Mouse (Mus musculus) kidney, embryonic 15.5 days (tissue): ENCODE measurements around the gene Fgfr2. TPM values are rescaled to one million over a fixed set of nuclear protein-coding genes. Genes with fewer than 3 reads are reported as not detected.

Experiments
- ATAC-seq: fragments of 200-750 bp; cut with Nextera tagmentation; replicated peaks from 2 replicates; pipeline ENCODE4 v1.8.0; 2017; ENCODE audit warnings: moderate TSS enrichment; ENCODE audit not compliant: low FRiP score
- H3K27ac ChIP-seq: fragments of 300-500 bp; sonication (generic); 2 replicates; pipeline ENCODE4 v1.5.1; 2015; ENCODE audit warnings: mild to moderate bottlenecking, inconsistent platforms
- H3K27me3 ChIP-seq: fragments of 300-500 bp; sonication (generic); 2 replicates; pipeline ENCODE4 v1.6.1; 2015; ENCODE audit warnings: inconsistent platforms
- H3K36me3 ChIP-seq: fragments of 300-500 bp; sonication (generic); 2 replicates; pipeline ENCODE4 v1.6.1; 2015; ENCODE audit warnings: inconsistent platforms
- H3K4me1 ChIP-seq: fragments of 300-500 bp; sonication (generic); 2 replicates; pipeline ENCODE4 v1.6.1; 2015; ENCODE audit warnings: inconsistent platforms
- H3K4me2 ChIP-seq: fragments of 300-500 bp; sonication (generic); 2 replicates; pipeline ENCODE4 v1.6.1; 2015; ENCODE audit warnings: moderate library complexity, mild to moderate bottlenecking, inconsistent platforms
- H3K4me3 ChIP-seq: fragments of 300-500 bp; sonication (generic); replicated peaks from 2 replicates; pipeline ENCODE4 v1.5.1; 2015; ENCODE audit warnings: mild to moderate bottlenecking, inconsistent platforms
- H3K9ac ChIP-seq: fragments of 300-500 bp; sonication (generic); 2 replicates; pipeline ENCODE4 v1.6.1; 2015; ENCODE audit warnings: mild to moderate bottlenecking, inconsistent platforms
- H3K9me3 ChIP-seq: fragments of 300-500 bp; sonication (generic); replicated peaks from 2 replicates; pipeline ENCODE4 v1.6.1; 2016; ENCODE audit warnings: inconsistent platforms
- WGBS: fragments of 180-500 bp; shearing (Covaris S2); methylation state at CpG from one replicate; pipeline ENCODE4 v1.1.7; 2015; ENCODE audit warnings: mixed read lengths; 5-methylcytosine and 5-hydroxymethylcytosine counted together
- polyA plus RNA-seq: library from polyadenylated mRNA; unstranded; fragments of >200 nt; fragmentation: Nextera tagmentation; extraction: Ambion mirVana; gene quantifications from 2 replicates; pipeline ENCODE4 v1.2.1, GENCODE M21; 2015

Gene Fgfr2
- polyA plus RNA-seq, 1 experiment from 2014 or later, result 104 TPM

DNA sequence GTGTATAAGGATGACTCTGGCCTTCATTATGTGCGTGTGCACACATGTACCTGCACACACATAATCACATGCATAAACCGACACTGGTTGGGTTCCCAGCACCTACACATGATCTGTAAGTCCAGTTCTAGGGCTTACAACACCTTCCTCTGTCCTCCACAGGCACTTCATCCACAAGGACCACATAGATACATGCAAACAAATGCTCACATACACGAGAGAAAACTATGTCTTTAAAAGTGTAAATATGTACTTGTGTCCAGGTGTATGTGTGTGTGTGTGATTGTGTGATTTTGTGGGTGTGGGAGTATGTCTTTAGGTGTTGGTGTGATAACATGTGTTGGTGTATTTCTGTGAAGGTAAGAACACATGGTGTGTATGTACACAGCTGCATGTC is 765.3 kb downstream of the Fgfr2 start:
- 90% methylated on average over 3 of the region's 3 CpGs for WGBS
- Histone ChIP-seq H3K4me2 (no peak overlapping the region), H3K4me1 (peaks cover 23% of the 10 kb centered on the region), H3K9me3 (no peaks in the 10 kb centered on the region), H3K27me3 (no peaks in the 10 kb centered on the region), H3K36me3 (no peaks in the 10 kb centered on the region), H3K4me3 (no peak overlapping the region), H3K27ac (no peak overlapping the region), H3K9ac (no peak overlapping the region)
- no peak for ATAC-seq

GRCm38 (mm10) chr7:132356881-132357840 is 766.0 kb downstream of the Fgfr2 start:
- H3K9ac ChIP-seq, result no peak overlapping the region
- ATAC-seq, result no peak
- peaks cover 23% of the 10 kb centered on the region for H3K4me1 ChIP-seq
- H3K4me3 ChIP-seq, result no peak overlapping the region
- H3K27ac ChIP-seq, result no peak overlapping the region
- WGBS, result 61% methylated on average over 10 of the region's 10 CpGs
- no peaks in the 10 kb centered on the region for H3K9me3 ChIP-seq
- no peaks in the 10 kb centered on the region for H3K27me3 ChIP-seq
- H3K36me3 ChIP-seq, result no peaks in the 10 kb centered on the region
- no peak overlapping the region for H3K4me2 ChIP-seq

- Histone ChIP-seq H3K4me3 (no peak overlapping the region), H3K27ac (no peak overlapping the region), H3K4me1 (peaks cover 23% of the 10 kb centered on the region), H3K9ac (no peak overlapping the region), H3K4me2 (no peak overlapping the region), H3K36me3 (no peaks in the 10 kb centered on the region), H3K9me3 (no peaks in the 10 kb centered on the region), H3K27me3 (no peaks in the 10 kb centered on the region)
- no peak for ATAC-seq
- 25% methylated on average over 8 of the region's 8 CpGs for WGBS
Observed at GRCm38 (mm10) chr7:132356185-132356584, 767.0 kb downstream of the Fgfr2 start.

- ATAC-seq, result no peak
- no peaks in the 10 kb centered on the region for H3K27me3 ChIP-seq
- WGBS, result 64% methylated on average over 6 of the region's 6 CpGs
Observed at GRCm38 (mm10) chr7:132355767-132356166, 767.4 kb downstream of the Fgfr2 start.

DNA sequence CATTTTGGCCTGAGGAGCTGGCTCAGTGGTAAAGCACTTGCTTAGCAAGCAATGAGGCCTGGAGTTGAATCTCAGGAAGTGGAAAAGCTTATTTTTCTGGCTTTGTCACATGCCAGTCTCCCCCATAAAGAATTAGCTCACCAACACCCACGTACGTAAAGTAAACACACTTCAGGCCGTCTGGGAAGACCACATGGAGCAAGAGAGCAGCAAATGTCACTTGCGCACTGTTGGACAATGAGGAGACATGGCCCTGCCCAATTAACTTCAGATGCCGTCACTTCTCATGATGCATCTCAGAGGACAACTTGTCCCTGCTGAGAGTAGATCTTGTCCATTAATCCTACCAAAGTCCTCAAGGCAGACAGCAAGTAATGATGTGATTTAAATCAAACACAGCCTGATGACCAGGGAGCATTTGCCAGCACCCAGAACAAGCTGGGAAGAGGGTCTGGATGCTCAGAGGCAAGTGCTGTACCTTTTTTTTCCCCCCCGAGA is 774.0 kb downstream of the Fgfr2 start:
- Histone ChIP-seq H3K4me2 (no peak overlapping the region), H3K4me1 (peaks cover 9% of the 10 kb centered on the region; the same call in 1 of the 2 replicates), H3K4me3 (no peak overlapping the region), H3K36me3 (no peaks in the 10 kb centered on the region), H3K27ac (no peak overlapping the region), H3K9ac (no peak overlapping the region), H3K9me3 (no peaks in the 10 kb centered on the region), H3K27me3 (no peaks in the 10 kb centered on the region)
- WGBS, result 54% methylated on average over 6 of the region's 6 CpGs
- ATAC-seq, result no peak

More at GRCm38 (mm10) chr7:132355767-132356166, 767.4 kb downstream of the Fgfr2 start:
- Histone ChIP-seq H3K9ac (no peak overlapping the region), H3K4me2 (no peak overlapping the region), H3K36me3 (no peaks in the 10 kb centered on the region), H3K4me3 (no peak overlapping the region), H3K27ac (no peak overlapping the region), H3K4me1 (peaks cover 23% of the 10 kb centered on the region), H3K9me3 (no peaks in the 10 kb centered on the region)

DNA sequence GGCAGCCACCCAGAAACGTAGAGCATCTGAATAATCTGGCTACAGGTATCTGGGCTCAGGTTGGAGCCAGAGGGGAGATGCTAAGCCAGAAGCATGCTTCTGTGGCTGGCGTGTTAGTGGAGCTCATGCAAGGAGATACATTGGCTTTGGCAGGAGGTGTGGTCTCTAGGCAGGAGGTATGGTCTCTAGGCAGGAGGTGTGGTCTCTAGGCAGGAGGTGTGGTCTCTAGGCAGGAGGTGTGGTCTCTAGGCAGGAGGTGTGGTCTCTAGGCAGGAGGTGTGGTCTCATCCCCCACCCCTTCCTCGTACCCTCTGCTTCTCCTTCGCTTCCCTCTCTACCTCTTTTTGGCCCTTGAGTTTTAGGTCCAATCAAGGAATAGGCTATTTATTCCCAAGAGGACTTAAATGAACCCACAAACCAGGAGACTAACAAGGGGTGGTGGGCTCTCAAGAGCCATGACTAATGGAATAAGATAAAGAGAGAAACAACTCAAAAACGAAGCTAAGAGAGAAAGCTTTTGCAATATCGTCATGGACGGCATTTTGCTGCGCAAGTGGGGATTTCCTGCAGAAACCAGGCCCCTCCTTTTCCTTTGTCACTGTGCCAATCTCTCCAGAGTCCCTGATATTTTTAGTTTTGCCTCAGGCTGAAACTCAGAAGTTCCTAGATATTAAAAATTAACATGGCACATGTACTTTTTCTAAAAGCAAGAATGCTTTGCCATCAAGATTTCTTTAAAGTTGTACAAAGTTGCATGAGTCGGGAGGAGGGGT is 775.7 kb downstream of the Fgfr2 start:
- WGBS, result 66% methylated on average over 9 of the region's 9 CpGs
- ATAC-seq, result no peak
- no peaks in the 10 kb centered on the region for H3K36me3 ChIP-seq
- H3K27me3 ChIP-seq, result no peaks in the 10 kb centered on the region
- H3K4me2 ChIP-seq, result no peak overlapping the region; the same call in 1 of the 2 replicates
- no peaks in the 10 kb centered on the region for H3K9me3 ChIP-seq
- peaks cover 9% of the 10 kb centered on the region; the same call in 1 of the 2 replicates for H3K4me1 ChIP-seq
- peak overlapping the region; percentile 6; the same call in 1 of the 2 replicates for H3K27ac ChIP-seq
- no peak overlapping the region for H3K4me3 ChIP-seq
- no peak overlapping the region for H3K9ac ChIP-seq

DNA sequence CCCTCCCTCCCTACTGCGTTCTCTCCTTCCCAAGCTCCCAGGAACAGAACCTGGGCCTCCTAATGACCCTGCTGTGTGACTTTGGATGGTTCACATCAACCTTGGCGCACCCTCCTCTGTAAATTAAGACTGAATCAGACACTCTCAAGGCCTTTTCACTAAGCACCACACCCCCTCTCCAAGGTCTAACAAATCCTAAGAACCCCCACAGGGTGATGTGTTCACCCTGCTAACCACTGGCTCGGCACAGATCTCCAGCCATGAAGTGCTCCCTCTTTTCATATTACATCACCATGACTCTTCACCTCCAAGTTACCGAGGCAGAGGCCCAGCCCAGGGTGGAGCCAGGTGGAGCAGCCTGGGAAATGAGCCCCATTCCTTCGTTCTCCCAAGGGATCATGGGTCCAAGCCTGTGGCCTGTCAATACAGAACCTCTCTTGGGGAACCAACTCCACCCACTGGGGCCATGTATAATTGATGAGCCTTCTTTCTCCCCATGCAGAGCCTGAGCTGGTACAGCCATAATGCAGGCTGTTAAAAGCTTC is 777.6 kb downstream of the Fgfr2 start:
- no peaks in the 10 kb centered on the region for H3K9me3 ChIP-seq
- no peak overlapping the region for H3K9ac ChIP-seq
- peaks cover 9% of the 10 kb centered on the region; the same call in 1 of the 2 replicates for H3K4me1 ChIP-seq
- H3K27me3 ChIP-seq, result no peaks in the 10 kb centered on the region
- WGBS, result 63% methylated on average over 5 of the region's 5 CpGs
- ATAC-seq, result no peak
- H3K27ac ChIP-seq, result no peak overlapping the region
- no peak overlapping the region for H3K4me2 ChIP-seq
- H3K36me3 ChIP-seq, result no peaks in the 10 kb centered on the region
- no peak overlapping the region for H3K4me3 ChIP-seq

- H3K9me3 ChIP-seq, result no peaks in the 10 kb centered on the region
- H3K36me3 ChIP-seq, result no peaks in the 10 kb centered on the region
- no peaks in the 10 kb centered on the region for H3K27me3 ChIP-seq
- no peak overlapping the region for H3K4me2 ChIP-seq
- H3K4me1 ChIP-seq, result peaks cover 9% of the 10 kb centered on the region; the same call in 1 of the 2 replicates
- 67% methylated on average over 4 of the region's 4 CpGs for WGBS
- no peak overlapping the region for H3K4me3 ChIP-seq
- no peak overlapping the region for H3K9ac ChIP-seq
- H3K27ac ChIP-seq, result no peak overlapping the region
- no peak for ATAC-seq
Observed at GRCm38 (mm10) chr7:132344606-132345005, 778.5 kb downstream of the Fgfr2 start.

- no peak overlapping the region for H3K4me3 ChIP-seq
- WGBS, result 91% methylated on average over 2 of the region's 2 CpGs
- no peak overlapping the region for H3K4me2 ChIP-seq
- no peak for ATAC-seq
- no peak overlapping the region for H3K27ac ChIP-seq
- no peaks in the 10 kb centered on the region for H3K9me3 ChIP-seq
- peaks cover 12% of the 10 kb centered on the region; the same call in 1 of the 2 replicates for H3K4me1 ChIP-seq
- H3K9ac ChIP-seq, result no peak overlapping the region
- H3K27me3 ChIP-seq, result no peaks in the 10 kb centered on the region
- no peaks in the 10 kb centered on the region for H3K36me3 ChIP-seq
Observed at GRCm38 (mm10) chr7:132343900-132344299, 779.2 kb downstream of the Fgfr2 start.

DNA sequence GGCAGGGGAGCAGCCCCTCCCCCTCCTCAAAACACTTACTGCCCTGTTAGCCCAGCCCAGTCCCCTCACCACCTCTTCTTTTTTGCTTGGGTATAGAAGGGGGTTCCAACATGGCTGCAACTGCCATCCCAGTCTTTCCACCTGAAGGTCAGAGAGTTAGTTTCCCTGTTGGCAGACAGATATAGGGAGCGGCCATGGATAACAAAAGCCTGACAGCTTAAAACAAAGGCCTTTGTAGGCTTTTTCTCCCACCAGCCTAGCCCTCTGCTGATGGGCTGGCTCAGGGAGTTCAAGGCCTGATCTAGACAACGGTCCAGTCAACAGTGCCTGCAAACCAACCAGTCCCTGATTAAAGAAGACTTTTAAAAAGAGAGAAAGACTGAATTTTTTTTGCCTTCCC is 780.0 kb downstream of the Fgfr2 start:
- Histone ChIP-seq H3K27me3 (no peaks in the 10 kb centered on the region), H3K4me2 (no peak overlapping the region), H3K4me1 (peaks cover 18% of the 10 kb centered on the region), H3K27ac (no peak overlapping the region), H3K9me3 (no peaks in the 10 kb centered on the region), H3K4me3 (no peak overlapping the region), H3K36me3 (no peaks in the 10 kb centered on the region), H3K9ac (no peak overlapping the region)
- WGBS, result 86% methylated on average over 2 of the region's 2 CpGs
- no peak for ATAC-seq

GRCm38 (mm10) chr7:132339041-132339839 is 783.9 kb downstream of the Fgfr2 start:
- peak overlapping the region; percentile 82 for H3K27ac ChIP-seq
- H3K9ac ChIP-seq, result no peak overlapping the region
- no peaks in the 10 kb centered on the region for H3K9me3 ChIP-seq
- peaks cover 30% of the 10 kb centered on the region for H3K4me1 ChIP-seq
- no peak for ATAC-seq
- no peak overlapping the region for H3K4me3 ChIP-seq
- 79% methylated on average over 14 of the region's 14 CpGs for WGBS
- H3K36me3 ChIP-seq, result no peaks in the 10 kb centered on the region
- H3K4me2 ChIP-seq, result no peak overlapping the region
- no peaks in the 10 kb centered on the region for H3K27me3 ChIP-seq
